27 mouse cellular contexts compared by ENCODE assay signal in genomic region chr5:105618510-105618909, GRCm38 (mm10).
DNase-seq lines count a peak whose midpoint lies in the region; ATAC-seq and TF ChIP-seq lines count a peak whose summit lies in the region.
"Had no signal": no experiment of that assay in that cellular context is flagged by ENCODE, and none has a peak within 500 bp of the region (broad histone marks: within the 10 kb centered on the region; RNA-seq: fewer than 3 reads in every experiment).

No protein-coding gene starts in this region.

- H3K27me3 ChIP-seq in forebrain, postnatal 0 days (ENCODE audit: insufficient read depth, low read length), result no peaks in the 10 kb centered on the region
- H3K27me3 ChIP-seq in forebrain, embryonic 15.5 days, result no peaks in the 10 kb centered on the region
- H3K27me3 ChIP-seq: CH12.LX; embryonic facial prominence, embryonic 13.5 days; embryonic facial prominence, embryonic 15.5 days; forebrain, embryonic 12.5 days had no signal

- H3K4me3 ChIP-seq in forebrain, postnatal 0 days (ENCODE audit: low read depth, low read length), result no peak overlapping the region
- H3K4me3 ChIP-seq in forebrain, embryonic 15.5 days, result no peak overlapping the region
- no peak overlapping the region for H3K4me3 ChIP-seq in gastrocnemius, adult 2 months
- H3K4me3 ChIP-seq: embryonic facial prominence, embryonic 13.5 days; embryonic facial prominence, embryonic 15.5 days; erythroblast, embryonic 14.5 days; forebrain, embryonic 10.5 days; forebrain, embryonic 12.5 days had no signal

- H3K9me3 ChIP-seq in forebrain, postnatal 0 days (ENCODE audit: low read length), result no peaks in the 10 kb centered on the region
- no peaks in the 10 kb centered on the region for H3K9me3 ChIP-seq in forebrain, embryonic 15.5 days
- H3K9me3 ChIP-seq: embryonic facial prominence, embryonic 13.5 days; embryonic facial prominence, embryonic 15.5 days; forebrain, embryonic 10.5 days; forebrain, embryonic 12.5 days; G1E had no signal

- no peaks in the 10 kb centered on the region for H3K36me3 ChIP-seq in forebrain, postnatal 0 days (ENCODE audit: insufficient read depth)
- no peaks in the 10 kb centered on the region for H3K36me3 ChIP-seq in forebrain, embryonic 15.5 days
- H3K36me3 ChIP-seq: embryonic facial prominence, embryonic 13.5 days; embryonic facial prominence, embryonic 15.5 days; forebrain, embryonic 10.5 days; forebrain, embryonic 12.5 days; G1E had no signal

- TF ChIP-seq CTCF in forebrain, postnatal 0 days (IDR thresholded peaks at IDR 0.05; ENCODE audit: low read depth), result no peak
- no peak for TF ChIP-seq CTCF in gastrocnemius, adult 2 months (IDR thresholded peaks at IDR 0.05)

- H3K4me2 ChIP-seq in forebrain, postnatal 0 days (ENCODE audit: low read depth), result no peak overlapping the region
- H3K4me2 ChIP-seq in forebrain, embryonic 15.5 days (replicated peaks), result no peak overlapping the region
- H3K4me2 ChIP-seq: embryonic facial prominence, embryonic 13.5 days; embryonic facial prominence, embryonic 15.5 days; forebrain, embryonic 12.5 days had no signal

- H3K27ac ChIP-seq in forebrain, postnatal 0 days (ENCODE audit: low read depth, low read length), result no peak overlapping the region
- H3K27ac ChIP-seq in forebrain, embryonic 15.5 days (replicated peaks), result no peak overlapping the region
- 0 out of 2 replicates have a peak overlapping the region, but pooled peaks have one; percentile 10 for H3K27ac ChIP-seq in gastrocnemius, adult 2 months
- H3K27ac ChIP-seq: embryonic facial prominence, embryonic 13.5 days; embryonic facial prominence, embryonic 15.5 days; forebrain, embryonic 10.5 days; forebrain, embryonic 12.5 days had no signal

- intact Hi-C loops in gastrocnemius, adult 2 months (cut with DNase I), result no loop called here
- intact Hi-C loops in gastrocnemius, postnatal 36 days (cut with DNase I), result no loop called here

- no peak for DNase-seq in forebrain, postnatal 0 days
- DNase-seq in gastrocnemius, adult 2 months, result no peak
- no peak for DNase-seq in gastrocnemius, postnatal 36 days
- DNase-seq in right cerebral cortex, adult 18-20 months, result peak; percentile 43
- no peak for DNase-seq in right cerebral cortex, postnatal 14 days
- DNase-seq in brain, adult 2 months (ENCODE audit: low read depth, low spot score), result peak; percentile 68
- no peak for DNase-seq in MN1 (ENCODE audit: low spot score)
- DNase-seq: adrenal gland, adult 2 months; adrenal gland, postnatal 10 days; adrenal gland, postnatal 25 days; B cell, adult 2 months; cerebellum, adult 11-12 months; cerebellum, adult 2 months; cerebellum, adult 9-11 months; cerebellum, postnatal 14 days; cerebellum, postnatal 36 days; embryo, embryonic 11 days had no signal

- H3K4me1 ChIP-seq in forebrain, postnatal 0 days (ENCODE audit: insufficient read depth), result no peaks in the 10 kb centered on the region
- no peaks in the 10 kb centered on the region for H3K4me1 ChIP-seq in forebrain, embryonic 15.5 days
- H3K4me1 ChIP-seq: embryonic facial prominence, embryonic 13.5 days; embryonic facial prominence, embryonic 15.5 days had no signal

- no peak overlapping the region for H3K9ac ChIP-seq in forebrain, postnatal 0 days
- no peak overlapping the region for H3K9ac ChIP-seq in forebrain, embryonic 15.5 days (replicated peaks)
- H3K9ac ChIP-seq: embryonic facial prominence, embryonic 13.5 days; embryonic facial prominence, embryonic 15.5 days; forebrain, embryonic 12.5 days had no signal

- ATAC-seq in forebrain, postnatal 0 days, result peak; percentile 20; the same call in 1 of the 2 replicates
- ATAC-seq in forebrain, embryonic 15.5 days (replicated peaks), result no peak
- ATAC-seq: CD4-positive, CD25-positive, alpha-beta regulatory T cell, adult 4 months; forebrain, embryonic 14.5 days had no signal

Comparison
In these comparisons a context has a peak if more than half of its experiments do, and no peak if none do; other contexts are left out.
1. DNase-seq: peak in right cerebral cortex, adult 18-20 months (single experiment) and brain, adult 2 months (single experiment); none in forebrain, postnatal 0 days (single experiment), gastrocnemius, adult 2 months (single experiment), gastrocnemius, postnatal 36 days (0 of 2), right cerebral cortex, postnatal 14 days (single experiment) and MN1 (single experiment).